Mouse (Mus musculus) urinary bladder, postnatal 25 days (tissue): ENCODE measurements around the gene Mall.

Source experiments
- DNase-seq: peaks from one replicate; pipeline ENCODE4 v3.0.0; 2022; ENCODE audit warnings: low spot score

The Mall gene

DNA sequence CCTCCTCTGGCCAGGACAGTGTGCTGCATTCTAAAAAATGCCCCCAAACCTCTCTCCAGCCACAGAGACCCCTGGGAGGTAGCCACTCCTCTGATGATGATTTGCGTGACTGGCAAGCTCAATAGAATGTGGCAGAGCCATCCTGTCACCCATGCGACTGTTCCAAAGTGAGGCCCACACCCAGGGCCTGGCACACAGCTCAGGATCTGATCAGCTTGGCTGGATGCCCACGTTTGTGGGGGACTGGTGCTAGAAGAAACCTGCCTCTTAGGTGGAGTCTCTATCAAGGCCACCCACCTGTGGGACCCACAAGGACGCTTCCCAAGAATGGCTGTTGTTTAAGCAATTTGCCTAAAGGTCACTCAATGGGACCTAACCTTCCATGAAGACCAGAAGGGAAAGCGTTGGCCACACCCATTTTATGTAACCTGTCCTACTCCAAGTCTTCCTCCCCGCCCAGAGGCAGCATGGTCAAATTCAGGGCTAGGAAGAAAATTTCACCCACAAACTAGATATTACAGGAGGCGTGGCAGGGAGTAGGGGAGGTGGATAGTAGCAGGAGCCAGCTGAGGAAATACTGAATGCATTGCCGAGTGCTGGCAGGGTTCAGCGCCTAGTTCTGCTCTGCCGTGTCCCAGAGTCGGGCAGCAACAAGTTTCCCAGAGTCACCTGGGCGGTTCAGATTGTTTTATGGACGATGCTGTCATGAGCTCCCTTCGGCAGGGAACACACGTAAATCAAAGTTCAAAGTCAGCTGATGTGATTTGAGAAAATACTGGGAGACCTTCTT lies 876 bp downstream of the Mall start:
- DNase-seq: no peak

DNA sequence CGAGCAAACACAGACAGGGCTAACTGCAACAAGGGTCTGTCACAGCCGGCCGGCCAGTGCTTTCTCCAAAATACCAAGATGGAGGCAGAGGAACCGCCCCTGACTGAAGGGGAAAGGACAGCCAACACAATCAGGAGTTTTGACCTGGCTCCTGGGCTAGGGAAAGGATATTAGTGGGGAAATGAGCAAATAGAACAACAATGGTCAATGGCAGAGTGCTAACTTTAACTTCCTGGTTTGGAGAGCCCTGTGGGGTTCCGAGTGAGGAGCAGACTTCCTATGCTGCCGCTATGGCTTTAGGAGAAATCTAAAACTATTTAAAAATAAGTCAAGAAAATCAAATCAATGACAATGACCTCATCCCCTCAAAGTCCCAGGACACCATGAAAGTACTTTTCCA lies 1.6 kb downstream of the Mall start:
- no peak for DNase-seq

- no peak for DNase-seq
Measured at GRCm38 (mm10) chr2:127723193-127723592, 6.5 kb downstream of the Mall start.

DNA sequence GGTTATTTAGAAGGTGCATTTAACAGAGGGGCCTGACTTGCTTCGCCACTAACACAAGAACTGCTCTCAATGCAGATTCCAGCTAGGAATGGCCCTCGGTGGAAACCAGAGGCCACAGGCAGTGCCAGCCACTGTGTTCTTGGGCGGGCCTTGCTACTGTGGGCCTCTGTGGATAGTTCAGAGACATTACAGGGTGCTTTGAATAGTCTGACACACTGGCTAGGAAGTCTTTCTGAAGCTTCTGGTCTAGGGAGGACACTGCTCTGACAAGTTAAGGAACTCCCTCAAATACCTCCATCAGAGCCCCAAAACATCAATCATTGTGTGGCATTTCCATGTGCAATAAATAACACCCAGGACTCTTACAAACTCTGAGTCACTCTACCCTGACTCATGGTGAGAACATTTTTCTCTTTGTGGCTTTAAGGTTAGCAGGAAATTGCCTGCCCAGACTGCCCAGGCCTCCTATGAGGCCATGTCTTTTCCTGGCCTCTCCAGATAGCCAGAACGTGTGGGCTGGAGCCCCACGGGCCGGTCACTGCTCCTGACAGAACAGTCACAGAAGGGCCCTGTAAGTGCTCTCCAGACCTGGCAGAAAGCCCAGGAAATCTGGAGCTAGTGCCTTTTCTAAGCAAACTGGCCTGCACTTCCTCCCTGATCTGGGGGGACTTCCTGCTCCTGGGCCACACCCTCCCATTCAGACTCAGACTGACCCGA lies 7.4 kb downstream of the Mall start:
- peak; percentile 46 for DNase-seq

DNA sequence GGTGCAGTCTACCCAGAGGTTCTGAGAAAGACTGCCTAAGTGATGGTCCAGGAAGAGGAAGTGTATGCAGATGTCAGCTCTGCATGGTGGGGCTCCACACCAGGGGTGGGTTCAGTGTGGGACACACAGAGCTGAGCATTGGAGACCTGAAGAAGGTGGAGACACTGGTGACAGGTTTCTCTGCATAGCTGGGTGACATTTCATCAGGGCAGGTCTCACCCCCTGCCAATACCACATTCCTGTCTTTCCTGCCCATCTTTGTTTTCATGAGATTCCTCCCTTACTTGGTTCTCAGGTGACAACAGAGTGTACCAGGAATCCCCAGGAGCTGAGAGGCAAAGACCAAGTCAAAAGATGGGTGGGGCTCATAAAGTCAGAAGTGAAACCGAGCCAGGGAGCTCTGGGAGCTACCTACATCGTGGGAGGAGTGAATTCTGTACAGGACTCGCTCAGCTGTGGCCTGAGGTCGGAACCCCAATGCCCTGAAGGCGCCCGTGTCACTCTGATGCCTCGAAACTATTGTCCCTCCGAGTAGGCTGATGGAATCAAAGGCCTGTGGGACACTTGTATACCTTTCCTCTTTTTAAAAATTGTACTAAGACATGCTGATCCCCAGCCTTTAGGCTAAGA lies 10.8 kb downstream of the Mall start:
- no peak for DNase-seq

- no peak for DNase-seq
Measured at GRCm38 (mm10) chr2:127714726-127715125, 15.0 kb downstream of the Mall start.

GRCm38 (mm10) chr2:127708792-127709191 lies 20.9 kb downstream of the Mall start:
- DNase-seq: no peak

- no peak for DNase-seq
Measured at GRCm38 (mm10) chr2:127708060-127708459, 21.7 kb downstream of the Mall start.

DNA sequence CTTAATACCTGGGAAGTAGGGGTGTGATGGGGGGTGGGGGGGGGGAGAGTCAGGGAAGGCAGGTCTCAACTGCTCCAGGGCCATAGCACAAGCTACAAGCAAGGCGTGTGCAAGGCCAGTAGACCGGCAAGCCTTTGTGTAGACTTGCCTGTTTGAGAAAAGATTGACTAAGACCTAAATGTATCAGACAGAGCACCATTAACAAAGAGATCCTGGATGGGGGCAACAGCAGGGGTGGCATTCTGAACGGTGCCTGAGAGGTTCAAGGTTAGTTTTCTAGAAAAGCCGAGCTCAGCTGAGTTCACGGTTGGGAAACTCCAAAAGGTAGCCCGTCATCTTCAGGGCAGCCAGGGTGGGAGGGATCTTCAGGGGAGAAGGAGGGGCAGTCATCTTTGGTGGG lies 24.5 kb downstream of the Mall start:
- no peak for DNase-seq

- DNase-seq: no peak
Measured at GRCm38 (mm10) chr2:127689239-127689638, 40.5 kb downstream of the Mall start.

- peak; percentile 38 for DNase-seq
Measured at GRCm38 (mm10) chr2:127683687-127684331, 45.9 kb downstream of the Mall start.

DNA sequence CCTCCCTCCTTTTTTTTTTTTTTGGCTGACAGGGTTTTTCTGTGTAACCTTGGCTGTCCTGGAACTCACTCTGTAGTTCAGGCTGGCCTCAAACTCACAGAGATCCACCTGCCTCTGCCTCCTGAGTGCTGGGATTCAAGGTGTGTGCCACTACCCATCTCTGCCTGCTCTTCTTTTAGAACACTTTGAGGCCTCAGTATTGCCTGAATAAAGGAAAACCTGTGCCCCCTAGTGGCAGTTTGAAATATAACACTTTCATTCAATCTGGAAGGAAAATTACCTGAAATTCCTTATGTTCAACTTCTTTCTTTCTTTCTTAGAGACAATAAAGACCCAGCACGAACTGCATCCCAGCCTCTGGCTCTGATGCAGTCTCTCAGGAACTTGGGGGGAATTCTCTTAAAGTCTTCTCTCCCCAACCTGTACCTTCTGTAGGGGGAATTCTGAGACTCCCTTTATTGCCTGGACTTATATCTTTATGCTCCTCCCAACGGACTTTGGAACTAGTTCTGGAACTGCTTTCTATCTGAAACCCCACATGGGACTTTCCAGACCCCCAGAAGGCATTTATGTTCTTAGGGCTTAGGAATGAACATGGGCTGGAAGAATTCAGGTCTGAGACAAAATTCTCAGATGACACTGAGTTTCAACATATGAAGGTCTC lies 61.8 kb downstream of the Mall start:
- no peak for DNase-seq

- no peak for DNase-seq
Measured at GRCm38 (mm10) chr2:127667015-127667414, 62.7 kb downstream of the Mall start.

DNA sequence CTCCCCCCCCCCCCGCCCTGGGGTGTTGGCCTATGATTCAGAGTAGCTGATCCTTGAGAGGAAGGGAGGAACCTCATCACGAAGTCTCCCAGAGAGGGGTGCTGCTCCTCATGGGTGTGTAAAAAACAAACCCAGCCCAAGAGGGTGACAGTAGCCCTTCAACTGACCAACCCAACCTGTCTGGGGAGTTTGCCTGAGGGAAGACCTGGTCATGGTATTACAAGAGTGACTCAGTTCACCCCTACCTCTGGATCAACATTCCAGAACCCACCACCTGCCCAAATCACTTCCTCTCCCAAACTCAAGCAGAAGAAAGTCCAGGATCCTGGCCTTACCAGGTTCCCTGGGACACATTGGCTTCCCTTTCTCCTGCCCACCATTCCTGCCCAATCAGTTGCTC lies 67.0 kb downstream of the Mall start:
- DNase-seq: no peak

DNA sequence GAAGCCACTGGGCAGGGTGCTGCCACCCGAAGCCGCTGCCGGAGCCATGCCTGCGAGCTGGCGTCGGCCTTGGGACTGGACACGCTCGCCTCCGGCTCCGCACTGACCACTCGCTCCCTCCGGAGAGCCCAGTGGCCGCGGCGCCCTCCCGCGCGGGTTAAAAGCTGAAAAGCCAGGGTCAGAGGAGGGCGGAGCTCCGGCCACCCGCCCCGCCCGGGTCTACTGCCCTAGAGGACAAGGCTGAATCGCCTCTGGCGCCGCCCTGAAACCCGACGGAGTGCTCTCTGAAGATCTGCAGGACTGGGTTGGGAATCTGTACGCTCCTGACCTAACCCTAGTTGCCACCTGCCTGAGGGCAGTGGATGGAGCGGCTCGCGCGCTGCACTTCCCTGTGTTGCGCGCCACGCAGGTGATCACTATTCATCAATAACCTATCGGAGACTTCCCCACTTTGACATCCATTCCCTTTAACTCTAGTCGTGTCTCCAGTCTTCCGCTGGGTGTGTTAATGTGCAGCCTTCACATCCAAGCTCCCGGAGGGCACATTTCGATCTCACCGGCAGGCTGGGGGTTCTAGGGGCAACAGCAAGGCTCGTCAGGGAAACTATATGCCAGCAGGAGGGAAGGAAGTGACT lies 73.5 kb downstream of the Mall start, which contains the start of gene Mal:
Mal (minus strand) TSS at position 610 of the 635 bp plus-strand sequence.
- peak; percentile 70 for DNase-seq

DNA sequence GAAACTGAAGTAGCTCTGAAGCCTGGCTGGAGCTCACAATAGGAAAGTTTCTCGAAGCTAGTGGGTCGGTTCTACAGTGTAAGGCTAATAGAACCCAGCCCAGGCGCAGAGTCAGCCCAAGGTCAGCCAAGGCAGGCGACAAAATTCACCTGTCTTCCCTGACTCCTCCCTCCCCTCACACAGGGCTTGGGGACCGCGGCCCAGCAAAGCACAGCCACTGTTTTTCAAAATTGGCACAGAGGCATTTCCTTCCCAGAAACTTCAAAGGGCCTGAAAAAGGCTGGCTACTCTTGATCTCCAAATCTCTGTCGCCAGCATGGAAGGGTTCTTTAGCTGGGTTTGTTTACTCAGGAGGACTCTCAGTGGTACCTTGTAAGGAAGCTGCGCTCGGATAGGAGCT lies 74.3 kb downstream of the Mall start:
- DNase-seq: no peak

GRCm38 (mm10) chr2:127654786-127655185 lies 74.9 kb downstream of the Mall start:
- no peak for DNase-seq
